8 mouse cellular contexts compared by ENCODE assay signal in genomic region chr14:14098330-14098980, GRCm38 (mm10). TPM values are rescaled to one million over a fixed set of nuclear protein-coding genes. Genes with fewer than 3 reads are reported as not detected.
DNase-seq lines count a peak whose midpoint lies in the region; ATAC-seq and TF ChIP-seq lines count a peak whose summit lies in the region.

No protein-coding gene starts in this region.

- no peak overlapping the region for H3K9ac ChIP-seq in heart, embryonic 13.5 days
- no peak overlapping the region for H3K9ac ChIP-seq in liver, embryonic 12.5 days
- H3K9ac ChIP-seq in stomach, embryonic 16.5 days (ENCODE audit: low read length), result no peak overlapping the region

- H3K36me3 ChIP-seq in C2C12 (ENCODE audit: control insufficient read depth, insufficient read depth), result peaks cover 25% of the 10 kb centered on the region
- H3K36me3 ChIP-seq in heart, embryonic 13.5 days, result peaks cover 82% of the 10 kb centered on the region
- peaks cover 53% of the 10 kb centered on the region for H3K36me3 ChIP-seq in liver, embryonic 12.5 days
- H3K36me3 ChIP-seq in stomach, embryonic 16.5 days (ENCODE audit: control insufficient read depth, insufficient read depth, low read length), result peaks cover 16% of the 10 kb centered on the region; the same call in 1 of the 2 replicates

- no peak for TF ChIP-seq POLR2A in embryonic fibroblast, embryonic 13.5 days (IDR thresholded peaks at IDR 0.05; ENCODE audit: low read depth, low read length)

- TF ChIP-seq CTCF in C2C12 (IDR thresholded peaks at IDR 0.05; ENCODE audit: control insufficient read depth, insufficient read depth, insufficient read length), result peak; percentile 85
- peak; percentile 69; the same call in 1 of the 2 replicates for TF ChIP-seq CTCF in embryonic fibroblast, embryonic 13.5 days (IDR thresholded peaks at IDR 0.05; ENCODE audit: borderline replicate concordance, insufficient read depth, low read length)

- no peak overlapping the region for H3K27ac ChIP-seq in embryonic fibroblast, embryonic 13.5 days (ENCODE audit: insufficient read depth, low read length)
- no peak overlapping the region for H3K27ac ChIP-seq in heart, embryonic 13.5 days (replicated peaks)
- no peak overlapping the region for H3K27ac ChIP-seq in liver, embryonic 12.5 days
- no peak overlapping the region for H3K27ac ChIP-seq in stomach, embryonic 16.5 days (ENCODE audit: low read length)

- no peak overlapping the region for H3K4me2 ChIP-seq in heart, embryonic 13.5 days
- H3K4me2 ChIP-seq in liver, embryonic 12.5 days, result no peak overlapping the region
- H3K4me2 ChIP-seq in stomach, embryonic 16.5 days (ENCODE audit: low read depth, low read length), result no peak overlapping the region

- H3K4me3 ChIP-seq in C2C12 (ENCODE audit: insufficient read depth, poor library complexity, severe bottlenecking), result no peak overlapping the region
- no peak overlapping the region for H3K4me3 ChIP-seq in embryonic fibroblast, embryonic 13.5 days (ENCODE audit: insufficient read depth, low read length)
- H3K4me3 ChIP-seq in heart, embryonic 13.5 days, result no peak overlapping the region
- H3K4me3 ChIP-seq in liver, embryonic 12.5 days, result no peak overlapping the region
- H3K4me3 ChIP-seq in stomach, embryonic 16.5 days (replicated peaks; ENCODE audit: low read length), result no peak overlapping the region

- 26% methylated on average over 10 of the region's 10 CpGs for WGBS in heart, embryonic 13.5 days
- 26% methylated on average over 10 of the region's 10 CpGs for WGBS in liver, embryonic 12.5 days (ENCODE audit: insufficient replicate concordance)
- WGBS in stomach, embryonic 16.5 days, result 30% methylated on average over 10 of the region's 10 CpGs

- no peaks in the 10 kb centered on the region for H3K4me1 ChIP-seq in embryonic fibroblast, embryonic 13.5 days (ENCODE audit: control insufficient read depth, insufficient read depth, low read length)
- H3K4me1 ChIP-seq in heart, embryonic 13.5 days, result no peaks in the 10 kb centered on the region
- H3K4me1 ChIP-seq in liver, embryonic 12.5 days, result no peaks in the 10 kb centered on the region
- H3K4me1 ChIP-seq in stomach, embryonic 16.5 days (ENCODE audit: control insufficient read depth, insufficient read depth, low read length), result no peaks in the 10 kb centered on the region

- DNase-seq in adrenal gland, postnatal 4 days (ENCODE audit: low spot score in 2 of 2), result peak; percentile 68 to 80
- peak; percentile 96 for DNase-seq in kidney, postnatal 10 days
- DNase-seq in neural tube, embryonic 10.5 days (ENCODE audit: extremely low spot score, low spot score), result peak; percentile 89

- H3ac ChIP-seq in C2C12 (ENCODE audit: control insufficient read depth, insufficient read length, low read depth), result no peak overlapping the region

- ATAC-seq in heart, embryonic 13.5 days (ENCODE audit: extremely low read depth, insufficient number of reproducible peaks, low FRiP score, low TSS enrichment), result 0 out of 2 replicates have a peak, but pooled peaks have one; percentile 52
- peak; percentile 71 for ATAC-seq in liver, embryonic 12.5 days
- ATAC-seq in stomach, embryonic 16.5 days (ENCODE audit: insufficient read depth, low FRiP score), result peak; percentile 63; the same call in 1 of the 2 replicates

- H3K27me3 ChIP-seq in C2C12 (ENCODE audit: control insufficient read depth, insufficient read depth, insufficient read length), result no peaks in the 10 kb centered on the region
- H3K27me3 ChIP-seq in heart, embryonic 13.5 days (replicated peaks), result no peaks in the 10 kb centered on the region
- no peaks in the 10 kb centered on the region for H3K27me3 ChIP-seq in liver, embryonic 12.5 days (replicated peaks)
- no peaks in the 10 kb centered on the region for H3K27me3 ChIP-seq in stomach, embryonic 16.5 days (ENCODE audit: control insufficient read depth, insufficient read depth, low read length)

- no peaks in the 10 kb centered on the region for H3K9me3 ChIP-seq in heart, embryonic 13.5 days
- H3K9me3 ChIP-seq in liver, embryonic 12.5 days (replicated peaks), result no peaks in the 10 kb centered on the region
- H3K9me3 ChIP-seq in stomach, embryonic 16.5 days (replicated peaks; ENCODE audit: control insufficient read depth, low read length), result no peaks in the 10 kb centered on the region

- H3K79me2 ChIP-seq in C2C12 (ENCODE audit: control insufficient read depth, insufficient read depth), result no peaks in the 10 kb centered on the region

- H3K79me3 ChIP-seq in C2C12 (ENCODE audit: low read depth), result no peaks in the 10 kb centered on the region

TF ChIP-seq in C2C12, 6 proteins besides CTCF, POLR2A, EP300 and RAD21:
- TF ChIP-seq FOSL1 (IDR thresholded peaks at IDR 0.05; ENCODE audit: insufficient read depth, low read length, poor library complexity, severe bottlenecking) (no peak), MYOG (IDR thresholded peaks at IDR 0.05; ENCODE audit: control insufficient read depth, extremely low read depth, insufficient read length) (no peak), CEBPB (IDR thresholded peaks at IDR 0.05; ENCODE audit: low read depth) (no peak), MAX (IDR thresholded peaks at IDR 0.05) (no peak), MYOD1 (IDR thresholded peaks at IDR 0.05; ENCODE audit: control insufficient read depth, insufficient read length, low read depth) (no peak), USF1 (IDR thresholded peaks at IDR 0.05; ENCODE audit: low read depth) (no peak)
TF ChIP-seq in C2C12: peak in this region for 0.

RNA-seq across cellular contexts. Expression of gene Psmd6, which starts 22.3 kb away (rescaled TPM):
- polyA plus RNA-seq in C2C12 (2012; fragmentation: generic; extraction: Trizol), result 105 TPM
- 100 to 1,000 TPM; 153 to 159 TPM for total RNA-seq in adrenal gland, postnatal 4 days (2021)
- 134 and 135 TPM in 2 replicates for polyA plus RNA-seq in embryonic fibroblast, embryonic 13.5 days (2011; ENCODE audit: insufficient read length, low read depth, missing spikeins)
- 165 and 188 TPM in 2 replicates for polyA plus RNA-seq in heart, embryonic 13.5 days (2015; fragmentation: Nextera tagmentation; extraction: Ambion mirVana)
- 195 and 202 TPM in 2 replicates for polyA plus RNA-seq in liver, embryonic 12.5 days (2016; fragmentation: Nextera tagmentation; extraction: Ambion mirVana)
- polyA plus RNA-seq in stomach, embryonic 16.5 days (2015; fragmentation: Nextera tagmentation; extraction: Ambion mirVana), result 213 and 218 TPM in 2 replicates
